Mouse (Mus musculus) testis, postnatal 10 days (tissue): Measurements from ENCODE around the gene Ehbp1.
A peak's percentile ranks its signal among the peaks of the same experiment; 100 is the strongest.

Experiments
- DNase-seq: peaks from one replicate; pipeline ENCODE4 v3.0.0; 2021; ENCODE audit warnings: low spot score

The Ehbp1 gene

DNA sequence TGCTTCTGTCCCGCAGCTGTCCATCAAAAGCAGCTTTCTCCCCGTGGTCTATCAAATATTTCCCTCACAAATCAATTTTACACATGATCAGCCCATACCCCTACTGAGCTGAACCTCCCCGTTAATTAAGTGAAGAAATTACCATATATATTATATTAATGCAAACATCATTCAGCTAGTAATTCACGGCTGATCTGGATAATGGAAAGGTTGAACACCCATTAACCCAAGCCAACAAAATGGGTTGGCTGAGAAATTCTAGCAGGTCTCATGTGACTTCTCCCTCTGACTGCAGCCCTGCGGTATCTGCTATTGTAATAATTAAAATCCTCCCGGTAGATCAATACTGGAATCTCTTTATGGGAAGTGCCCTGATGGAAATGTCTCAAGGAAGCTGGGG is 286.2 kb downstream of the Ehbp1 start:
- no peak for DNase-seq

DNA sequence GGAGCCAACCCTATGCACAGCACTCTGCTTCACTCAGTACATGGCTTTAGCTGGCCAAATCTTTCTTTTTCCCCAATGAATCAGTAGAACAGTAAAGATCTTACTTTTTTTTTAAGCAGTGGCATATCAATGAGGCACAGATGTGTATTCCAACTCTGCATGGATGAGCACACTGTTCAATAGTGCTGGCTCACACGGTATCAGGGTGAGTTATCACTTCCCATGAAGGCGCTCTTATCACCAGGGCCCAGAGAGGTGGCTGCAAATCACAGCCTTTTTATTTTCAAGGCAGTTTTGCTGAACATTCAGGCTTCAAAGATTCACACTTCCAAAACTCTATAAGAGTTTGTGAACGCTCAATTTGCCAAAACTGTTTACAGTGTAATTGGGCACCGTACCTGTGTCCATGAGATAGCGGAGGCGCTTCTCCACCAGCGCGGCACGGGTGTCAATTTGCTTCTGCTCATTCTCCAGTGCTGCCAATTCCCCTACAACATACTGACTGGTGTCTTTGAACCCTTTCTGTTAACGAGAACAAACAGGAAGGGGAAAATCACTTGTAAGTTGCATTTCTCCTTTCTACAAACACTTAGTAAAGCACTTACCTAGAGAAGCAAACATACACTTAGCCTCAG is 288.9 kb downstream of the Ehbp1 start:
- DNase-seq = no peak

GRCm38 (mm10) chr11:22050864-22051263 is 291.2 kb downstream of the Ehbp1 start:
- no peak for DNase-seq

DNA sequence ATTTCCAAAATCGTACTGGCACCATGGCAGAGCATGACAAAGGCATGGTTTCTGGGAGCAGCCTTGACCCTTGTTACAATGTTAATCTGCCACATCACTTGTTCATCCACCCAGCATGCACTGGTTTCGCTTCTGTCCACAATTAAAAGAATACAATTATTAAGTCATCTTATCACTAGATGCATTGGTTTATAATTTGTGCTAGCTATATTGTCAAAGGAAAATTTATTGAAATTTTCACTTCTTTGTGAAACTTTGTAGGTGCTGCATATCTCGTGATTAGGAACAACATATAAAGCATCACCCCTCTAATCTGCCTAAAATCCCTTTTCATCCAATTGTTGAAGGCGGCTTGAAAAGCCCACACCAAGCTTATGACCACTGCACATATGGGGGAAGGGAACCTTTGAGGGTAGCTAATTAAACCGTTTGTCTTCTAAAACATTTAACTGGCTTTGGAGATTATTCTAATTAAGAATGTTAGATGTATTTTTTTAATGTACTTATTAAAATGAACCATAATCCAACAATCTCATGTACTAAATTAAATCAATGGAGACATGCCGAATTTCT is 302.2 kb downstream of the Ehbp1 start:
- DNase-seq = no peak

GRCm38 (mm10) chr11:22034564-22035105 is 307.5 kb downstream of the Ehbp1 start:
- DNase-seq = no peak

GRCm38 (mm10) chr11:22033582-22033981 is 308.5 kb downstream of the Ehbp1 start:
- DNase-seq = no peak

DNA sequence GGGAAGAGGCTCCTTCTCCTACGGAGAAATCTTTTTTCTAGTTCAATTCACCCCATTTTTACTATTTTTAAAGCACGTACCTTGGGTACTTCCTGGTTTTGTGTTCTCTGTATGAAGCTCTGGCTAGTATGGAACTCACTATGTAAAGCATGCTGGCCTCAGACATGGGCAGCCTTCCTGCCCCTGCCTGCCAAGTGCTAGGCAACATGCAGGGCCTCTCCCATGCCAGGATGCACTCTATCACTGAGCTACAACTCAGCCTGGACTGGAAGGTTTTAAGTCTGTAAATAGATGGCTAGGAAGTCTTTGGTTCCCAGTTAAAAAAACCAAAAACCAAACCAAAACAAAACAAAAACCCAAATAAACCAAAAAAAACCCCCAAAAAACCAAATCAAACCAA is 321.5 kb downstream of the Ehbp1 start:
- no peak for DNase-seq

DNA sequence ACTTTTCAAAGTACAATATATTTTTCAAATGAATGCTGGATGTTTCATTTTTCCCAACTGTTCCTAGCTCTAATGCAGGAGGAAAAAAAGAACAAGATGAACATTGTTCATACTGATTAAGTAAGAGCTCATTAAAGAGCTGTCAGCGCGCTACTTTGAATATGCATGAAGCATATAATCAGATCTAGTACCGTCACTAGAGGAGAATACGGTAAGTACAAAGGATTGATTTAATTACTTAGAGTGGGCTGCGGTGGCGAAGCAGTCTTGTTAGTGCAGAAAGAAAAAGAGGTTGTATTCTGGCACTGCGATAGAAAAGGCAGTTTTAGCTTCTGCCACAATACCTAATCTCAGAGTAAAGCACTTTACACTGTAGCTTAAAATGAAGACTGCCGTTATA is 324.6 kb downstream of the Ehbp1 start:
- no peak for DNase-seq

GRCm38 (mm10) chr11:22016341-22016740 is 325.8 kb downstream of the Ehbp1 start:
- DNase-seq = no peak

- no peak for DNase-seq
Measured at GRCm38 (mm10) chr11:22008817-22009216, 333.3 kb downstream of the Ehbp1 start.

DNA sequence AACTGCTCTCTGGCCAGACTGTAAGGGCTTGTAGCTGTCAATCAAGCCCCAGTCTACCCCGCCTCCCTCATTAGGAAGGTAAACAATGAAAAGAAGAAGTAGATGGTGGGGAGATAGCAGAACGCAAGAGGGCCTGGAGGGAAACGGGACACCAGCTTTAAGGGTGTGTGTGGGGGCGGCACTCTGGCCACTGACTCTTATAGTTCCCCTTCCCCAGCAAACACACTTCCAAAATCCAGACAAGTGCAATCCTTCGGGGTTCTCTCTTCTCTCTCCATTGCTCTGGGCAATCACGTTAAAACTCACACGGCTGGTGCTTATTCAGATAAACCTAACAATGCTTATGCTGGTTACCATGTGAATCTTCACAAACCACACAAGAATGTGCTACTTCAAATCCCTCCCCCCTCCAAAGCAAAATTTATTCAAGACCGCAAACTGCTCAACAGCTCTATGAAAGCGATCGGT is 333.9 kb downstream of the Ehbp1 start:
- no peak for DNase-seq

- DNase-seq = no peak
Measured at GRCm38 (mm10) chr11:22007781-22008110, 334.3 kb downstream of the Ehbp1 start.

- no peak for DNase-seq
Measured at GRCm38 (mm10) chr11:22007088-22007780, 334.9 kb downstream of the Ehbp1 start.

GRCm38 (mm10) chr11:22006471-22007087 is 335.5 kb downstream of the Ehbp1 start:
- DNase-seq = no peak

- no peak for DNase-seq
Measured at GRCm38 (mm10) chr11:22005281-22005870, 336.7 kb downstream of the Ehbp1 start.

GRCm38 (mm10) chr11:22004331-22004841 is 337.7 kb downstream of the Ehbp1 start:
- peak; percentile 49 for DNase-seq

DNA sequence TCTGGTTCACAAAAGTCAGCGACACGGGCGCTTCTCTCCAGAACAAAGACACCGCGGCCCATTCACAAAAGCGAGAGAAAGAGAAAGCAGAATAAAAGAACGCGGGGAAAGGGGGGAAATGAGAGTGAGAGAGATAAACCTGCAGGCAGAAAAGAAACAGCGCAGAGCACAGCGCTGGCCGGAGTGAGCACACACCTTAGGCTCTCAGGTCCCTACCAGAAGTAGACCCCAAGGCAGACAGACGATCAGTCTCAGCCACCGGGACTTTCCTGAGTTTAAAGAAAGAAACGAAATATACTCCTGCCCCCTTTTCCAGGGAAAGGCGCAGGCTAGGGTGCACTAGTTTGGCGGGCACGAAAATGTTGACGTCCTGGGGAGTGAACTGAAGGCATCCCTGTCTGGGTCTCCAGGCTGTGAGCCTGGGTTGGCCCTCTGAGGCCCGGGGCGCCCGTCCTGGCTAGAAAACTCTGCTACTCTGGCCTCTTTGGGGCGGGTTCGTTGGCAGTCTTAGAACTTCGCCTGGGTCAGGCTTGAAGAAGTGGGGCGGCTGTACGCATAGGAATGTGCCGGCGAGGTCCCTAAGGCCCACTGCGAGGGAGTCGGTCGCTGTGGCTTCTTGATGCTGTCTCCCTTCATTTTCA is 338.6 kb downstream of the Ehbp1 start:
- peak; percentile 47 for DNase-seq

DNA sequence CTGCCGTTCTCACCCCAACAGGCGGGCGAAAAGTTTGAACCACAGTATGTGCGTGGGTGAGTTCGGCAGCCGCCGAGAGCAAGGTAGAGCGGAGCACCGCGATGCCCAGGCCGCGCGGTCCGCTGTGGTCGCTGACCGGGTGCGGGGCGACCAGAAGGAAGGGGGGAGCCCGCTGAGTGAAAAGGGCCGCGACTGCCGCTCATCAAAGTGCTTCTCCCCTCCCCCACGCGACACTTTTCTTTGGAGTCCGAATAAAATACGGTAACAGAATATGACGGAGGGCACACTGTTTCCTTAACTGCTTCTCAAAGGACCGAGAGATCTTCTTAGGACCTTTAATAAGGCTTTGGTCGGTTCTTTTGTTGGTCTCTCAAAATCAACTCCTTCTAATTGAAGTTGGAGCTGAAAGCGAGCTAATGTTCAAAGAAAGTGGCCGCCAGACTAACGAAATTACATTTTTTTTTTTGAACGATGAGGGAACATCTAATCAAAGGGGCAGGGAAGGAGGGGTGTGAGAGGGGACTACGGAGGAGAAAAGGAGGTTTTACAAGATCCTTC is 339.2 kb downstream of the Ehbp1 start, which contains the start of gene Otx1:
TSS of gene Otx1 (minus strand) at position 115 of the 558 bp plus-strand sequence.
- peak; percentile 52 for DNase-seq

GRCm38 (mm10) chr11:22002062-22002782 is 339.9 kb downstream of the Ehbp1 start:
- DNase-seq = no peak

GRCm38 (mm10) chr11:22001321-22002061 is 340.6 kb downstream of the Ehbp1 start:
- peak; percentile 62 for DNase-seq
